Mouse (Mus musculus) adrenal gland, postnatal 0 days (tissue): ENCODE results near the gene Spag17. TPM values are rescaled to one million over a fixed set of nuclear protein-coding genes. Genes with fewer than 3 reads are reported as not detected.

Source experiments
- polyA plus RNA-seq: library from polyadenylated mRNA; unstranded; fragments of >200 nt; fragmentation: Nextera tagmentation; extraction: Ambion mirVana; gene quantifications from 2 replicates; pipeline ENCODE4 v1.2.1, GENCODE M21; 2015

Gene Spag17
- polyA plus RNA-seq: 0.03 and 0.08 TPM in 2 replicates

GRCm38 (mm10) chr3:99885187-99885811 is at the start of gene Spag17:
Gene Spag17 (plus strand): TSS chr3:99885406.

GRCm38 (mm10) chr3:100162315-100163105 is 277.3 kb downstream of the Spag17 start, which contains the start of the genes Gdap2 and Wdr3:
Gene Gdap2 (plus strand): TSS chr3:100162381.
Gene Wdr3 (minus strand): TSS chr3:100162407.

